Mouse (Mus musculus): ENCODE data around the gene Ggcx.

- TF ChIP-seq CTCF (IDR thresholded peaks at IDR 0.05; ENCODE audit: extremely low read depth, insufficient read depth, insufficient read length, insufficient replicate concordance) (no peak), POLR2A (IDR thresholded peaks at IDR 0.05; ENCODE audit: low read depth, low read length) (no peak)
Observed at GRCm38 (mm10) chr6:72476836-72477235, 62.7 kb downstream of the Ggcx start.
